Mouse (Mus musculus) spleen, adult 10 weeks (tissue): ENCODE measurements around the gene Vmn2r103. TPM values are rescaled to one million over a fixed set of nuclear protein-coding genes. Genes with fewer than 3 reads are reported as not detected.

Source experiments
- polyA plus RNA-seq: library from polyadenylated mRNA; stranded (reverse); fragments of 350-450 nt; fragmentation: Illumina TruSeq; extraction: RNeasy Lipid Tissue Mini Kit (QIAGEN cat#74804); gene quantifications from one replicate; pipeline ENCODE4 v1.2.3, GENCODE M21; 2015; ENCODE audit warnings: low replicate concordance; ENCODE audit not compliant: insufficient read depth

The Vmn2r103 gene
- not detected for polyA plus RNA-seq

DNA sequence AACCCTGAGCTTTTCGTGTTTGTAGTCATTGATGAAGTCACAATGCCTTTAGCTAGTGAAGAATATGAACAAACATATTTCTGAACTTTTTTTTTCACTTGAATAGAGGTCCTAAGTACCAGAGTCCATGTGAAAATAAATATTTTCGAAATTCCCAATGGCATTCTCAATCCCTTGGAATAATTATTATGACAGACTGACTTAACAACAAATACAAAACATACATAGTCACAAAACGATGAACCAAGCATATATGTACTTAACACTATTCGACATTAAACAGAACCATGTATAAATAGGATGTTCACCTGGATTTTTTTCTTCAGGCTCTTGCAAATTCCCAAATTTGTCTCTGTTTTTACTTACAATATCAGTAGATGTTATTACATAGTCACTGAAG is at the start of gene Vmn2r103:
Gene Vmn2r103, plus strand, starts transcription at position 301 of the 400 bp plus-strand sequence.

Other genes starting within 250 kb of the Vmn2r103 start
- not detected for gene Vmn2r101, start 196.1 kb upstream of the Vmn2r103 start, polyA plus RNA-seq
- gene Vmn2r102, start 113.0 kb upstream of the Vmn2r103 start, polyA plus RNA-seq = not detected